Mouse (Mus musculus): ENCODE measurements at regions not wholly inside any gene's neighbourhood (a gene's known extent, or its start where the extent isn't known, plus 50 kb on each side); places are given as distances from the start of the nearest gene placed in this dataset.

DNA sequence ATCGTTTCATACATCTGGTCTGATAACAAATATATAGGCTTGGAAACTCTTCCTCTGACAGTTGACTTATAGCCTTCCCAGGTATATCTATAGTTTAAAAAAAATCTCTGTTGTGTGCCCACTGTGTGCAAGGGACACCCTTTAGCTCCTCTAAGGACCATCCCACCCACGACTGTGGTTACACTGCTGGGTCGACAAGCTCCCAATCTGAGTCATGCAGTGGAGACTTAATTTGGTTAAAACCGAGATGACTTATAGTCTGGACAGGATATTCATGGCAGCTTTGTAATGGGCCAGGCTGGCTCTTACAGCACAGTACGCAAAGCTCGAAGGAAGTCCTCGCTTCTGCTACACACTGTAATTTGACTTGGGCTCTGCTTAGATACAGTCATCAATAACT lies 96.1 kb upstream of the Rrp15 start:
- DNase-seq (no peak), ATAC-seq (no peak)
- Histone ChIP-seq H3K4me2 (ENCODE audit: low read depth) (no peak overlapping the region), H3K9ac (no peak overlapping the region), H3K36me3 (ENCODE audit: insufficient read depth) (no peaks in the 10 kb centered on the region), H3K27ac (ENCODE audit: low read depth, low read length) (no peak overlapping the region), H3K4me3 (ENCODE audit: low read depth, low read length) (no peak overlapping the region), H3K9me3 (ENCODE audit: low read length) (no peaks in the 10 kb centered on the region), H3K27me3 (ENCODE audit: insufficient read depth, low read length) (no peaks in the 10 kb centered on the region), H3K4me1 (ENCODE audit: insufficient read depth) (no peaks in the 10 kb centered on the region)
- TF ChIP-seq CTCF (IDR thresholded peaks at IDR 0.05; ENCODE audit: low read depth), result no peak
- WGBS, result 92% methylated on average over 7 of the region's 7 CpGs

DNA sequence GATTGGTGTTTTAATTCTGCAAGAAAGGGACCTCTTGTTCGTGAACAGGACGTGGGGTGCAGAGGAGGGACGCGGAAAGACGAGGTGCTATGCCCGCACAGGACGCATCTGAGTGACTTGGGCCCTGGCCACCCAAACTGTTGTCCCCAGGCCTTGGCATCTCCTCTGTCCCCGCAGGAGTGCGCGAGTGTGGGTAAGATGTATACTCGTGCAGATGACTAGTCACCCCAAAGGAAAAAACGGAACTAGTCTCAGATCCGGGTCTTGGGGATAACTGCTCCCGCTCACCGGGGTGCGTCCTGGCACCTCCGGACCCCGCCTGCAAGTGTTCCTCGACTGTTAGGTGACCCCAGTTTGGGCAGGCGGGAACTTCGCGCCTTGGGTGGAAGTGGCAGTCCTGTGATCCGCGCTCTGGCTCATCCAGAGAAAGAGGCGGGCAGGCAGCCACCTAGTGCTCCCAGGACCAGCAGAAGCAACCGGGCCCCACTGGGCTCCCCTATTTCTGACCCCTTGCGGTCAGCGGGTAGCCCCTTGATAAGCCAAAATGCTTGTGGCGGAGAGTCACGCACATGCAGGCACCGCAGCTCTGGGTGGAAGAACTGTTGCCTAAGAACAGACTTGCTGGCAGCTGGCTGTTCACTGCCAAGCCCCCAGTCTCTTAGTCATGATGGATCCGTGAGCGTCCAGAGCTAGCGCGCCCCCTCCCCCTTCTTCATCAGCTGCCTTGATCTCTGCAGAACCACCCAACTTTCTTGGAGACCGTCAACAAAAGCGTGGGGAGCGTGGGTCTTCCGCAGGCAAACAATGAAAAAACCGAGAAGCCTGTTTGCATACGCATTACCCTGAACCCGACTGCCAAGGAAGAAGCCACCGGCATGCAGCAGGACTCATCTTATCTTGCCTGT lies 85.0 kb upstream of the Rrp15 start:
- peak overlapping the region; percentile 47 for H3K9ac ChIP-seq
- no peaks in the 10 kb centered on the region for H3K36me3 ChIP-seq (ENCODE audit: insufficient read depth)
- no peaks in the 10 kb centered on the region for H3K27me3 ChIP-seq (ENCODE audit: insufficient read depth, low read length)
- no peak overlapping the region for H3K27ac ChIP-seq (ENCODE audit: low read depth, low read length)
- no peak for TF ChIP-seq CTCF (IDR thresholded peaks at IDR 0.05; ENCODE audit: low read depth)
- peak; percentile 64 for ATAC-seq
- H3K4me2 ChIP-seq (ENCODE audit: low read depth), result peak overlapping the region; percentile 81
- 1% methylated on average over 43 of the region's 43 CpGs for WGBS
- H3K9me3 ChIP-seq (ENCODE audit: low read length), result no peaks in the 10 kb centered on the region
- peaks cover 9% of the 10 kb centered on the region for H3K4me1 ChIP-seq (ENCODE audit: insufficient read depth)
- peak overlapping the region; percentile 36 for H3K4me3 ChIP-seq (ENCODE audit: low read depth, low read length)
- DNase-seq, result peak; percentile 51

- H3K27me3 ChIP-seq (ENCODE audit: insufficient read depth, low read length), result no peaks in the 10 kb centered on the region
- ATAC-seq (no peak), DNase-seq (no peak)
- no peaks in the 10 kb centered on the region for H3K9me3 ChIP-seq (ENCODE audit: low read length)
- H3K9ac ChIP-seq, result peak overlapping the region; percentile 47
- no peak overlapping the region for H3K27ac ChIP-seq (ENCODE audit: low read depth, low read length)
- no peak for TF ChIP-seq CTCF (IDR thresholded peaks at IDR 0.05; ENCODE audit: low read depth)
- H3K4me1 ChIP-seq (ENCODE audit: insufficient read depth), result peaks cover 9% of the 10 kb centered on the region
- no peaks in the 10 kb centered on the region for H3K36me3 ChIP-seq (ENCODE audit: insufficient read depth)
- peak overlapping the region; percentile 81 for H3K4me2 ChIP-seq (ENCODE audit: low read depth)
- peak overlapping the region; percentile 36 for H3K4me3 ChIP-seq (ENCODE audit: low read depth, low read length)
- 4% methylated on average over 17 of the region's 17 CpGs for WGBS
Observed at GRCm38 (mm10) chr1:186833441-186833895, 84.3 kb upstream of the Rrp15 start.

GRCm38 (mm10) chr1:186827773-186828172 lies 78.6 kb upstream of the Rrp15 start:
- Histone ChIP-seq H3K4me1 (ENCODE audit: insufficient read depth) (no peaks in the 10 kb centered on the region), H3K9me3 (ENCODE audit: low read length) (no peaks in the 10 kb centered on the region), H3K4me2 (ENCODE audit: low read depth) (no peak overlapping the region), H3K4me3 (ENCODE audit: low read depth, low read length) (no peak overlapping the region), H3K36me3 (ENCODE audit: insufficient read depth) (no peaks in the 10 kb centered on the region), H3K27ac (ENCODE audit: low read depth, low read length) (no peak overlapping the region), H3K27me3 (ENCODE audit: insufficient read depth, low read length) (no peaks in the 10 kb centered on the region), H3K9ac (no peak overlapping the region)
- 17% methylated on average over 3 of the region's 3 CpGs for WGBS
- DNase-seq, result peak; percentile 83
- peak; percentile 80 for TF ChIP-seq CTCF (IDR thresholded peaks at IDR 0.05; ENCODE audit: low read depth)
- ATAC-seq, result no peak

GRCm38 (mm10) chr1:186808192-186808960 lies 59.2 kb upstream of the Rrp15 start:
- 54% methylated on average over 19 of the region's 19 CpGs for WGBS
- no peak for ATAC-seq
- no peaks in the 10 kb centered on the region for H3K9me3 ChIP-seq (ENCODE audit: low read length)
- DNase-seq, result no peak
- no peak for TF ChIP-seq CTCF (IDR thresholded peaks at IDR 0.05; ENCODE audit: low read depth)
- no peak overlapping the region for H3K9ac ChIP-seq
- H3K4me3 ChIP-seq (ENCODE audit: low read depth, low read length), result no peak overlapping the region
- no peaks in the 10 kb centered on the region for H3K36me3 ChIP-seq (ENCODE audit: insufficient read depth)
- peak overlapping the region; percentile 34 for H3K4me2 ChIP-seq (ENCODE audit: low read depth)
- H3K27ac ChIP-seq (ENCODE audit: low read depth, low read length), result no peak overlapping the region
- peaks cover 4% of the 10 kb centered on the region; the same call in 1 of the 2 replicates for H3K4me1 ChIP-seq (ENCODE audit: insufficient read depth)
- no peaks in the 10 kb centered on the region for H3K27me3 ChIP-seq (ENCODE audit: insufficient read depth, low read length)

GRCm38 (mm10) chr1:186804451-186804850 lies 55.3 kb upstream of the Rrp15 start:
- H3K27me3 ChIP-seq (ENCODE audit: insufficient read depth, low read length), result no peaks in the 10 kb centered on the region
- no peak for ATAC-seq
- H3K9ac ChIP-seq, result no peak overlapping the region
- no peak overlapping the region for H3K4me3 ChIP-seq (ENCODE audit: low read depth, low read length)
- no peak overlapping the region for H3K4me2 ChIP-seq (ENCODE audit: low read depth)
- 88% methylated on average over 5 of the region's 5 CpGs for WGBS
- DNase-seq, result no peak
- no peak for TF ChIP-seq CTCF (IDR thresholded peaks at IDR 0.05; ENCODE audit: low read depth)
- no peak overlapping the region for H3K27ac ChIP-seq (ENCODE audit: low read depth, low read length)
- H3K4me1 ChIP-seq (ENCODE audit: insufficient read depth), result peaks cover 4% of the 10 kb centered on the region; the same call in 1 of the 2 replicates
- no peaks in the 10 kb centered on the region for H3K9me3 ChIP-seq (ENCODE audit: low read length)
- no peaks in the 10 kb centered on the region for H3K36me3 ChIP-seq (ENCODE audit: insufficient read depth)
